Mouse (Mus musculus) G1E (cell line): Measurements from ENCODE around the gene Krtap5-4.

Experiments used
- CTCF ChIP-seq: IDR thresholded peaks from 2 replicates; pipeline ENCODE4 v1.5.1; 2012; ENCODE audit warnings: low read depth, low read length, inconsistent platforms, mixed read lengths
- GATA1 ChIP-seq: IDR thresholded peaks from 2 replicates; pipeline ENCODE4 v1.6.1; 2012; ENCODE audit warnings: borderline replicate concordance, low read length, inconsistent platforms, mixed read lengths
- GATA2 ChIP-seq: IDR thresholded peaks from 2 replicates; pipeline ENCODE4 v1.6.1; 2012; ENCODE audit warnings: low read depth, low read length, inconsistent platforms, borderline replicate concordance
- TAL1 ChIP-seq: conservative IDR thresholded peaks from 2 replicates; pipeline ENCODE4 v1.6.1; 2012; ENCODE audit warnings: low read depth, low read length, inconsistent platforms, mixed read lengths

DNA sequence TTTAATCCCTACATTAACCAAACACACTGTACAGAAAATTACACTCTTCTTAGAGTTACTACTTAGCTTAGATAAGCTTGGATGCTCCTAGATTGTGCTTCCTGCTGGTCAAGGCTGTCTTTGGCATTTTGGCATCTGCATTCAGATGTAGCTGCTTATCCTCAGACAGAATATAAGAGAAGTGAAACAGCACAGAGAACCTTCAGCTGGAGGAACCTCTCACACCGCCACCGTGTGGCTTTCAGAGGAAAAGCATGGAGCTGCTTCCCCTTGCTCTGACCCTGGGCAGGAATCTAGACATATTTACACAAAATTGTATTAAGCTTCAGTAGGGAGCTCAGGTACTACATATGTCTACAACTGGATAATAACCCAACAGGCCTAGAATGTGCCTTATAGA, 47.8 kb upstream of the Krtap5-4 start:
- no peak for TF ChIP-seq CTCF
- no peak for TF ChIP-seq GATA1
- TF ChIP-seq GATA2: no peak
- no peak for TF ChIP-seq TAL1
